Mouse (Mus musculus) CD8-positive naive resting alpha-beta T cell, adult 2 months (primary cell): ENCODE measurements around the gene Taar9.
"Not testable (repeated sequence)": the region's sequence is repeated elsewhere in the genome, so short reads cannot be mapped to it uniquely, and the experiment has no call there.

Source experiments
- DNase-seq, 2 experiments: peaks; one replicate each; pipeline ENCODE4 v3.0.0; 2022; ENCODE audit warnings: low read depth in 2 of 2, low spot score in 2 of 2

Taar9 gene

GRCm38 (mm10) chr10:24080166-24080565 is 29.2 kb downstream of the Taar9 start:
- DNase-seq = no peak

- DNase-seq = not testable (repeated sequence)
These were observed 33.1 kb downstream of the Taar9 start, which contains the start of gene Taar8a for GRCm38 (mm10) chr10:24076200-24076599. Gene Taar8a (plus strand): TSS chr10:24076500.

DNA sequence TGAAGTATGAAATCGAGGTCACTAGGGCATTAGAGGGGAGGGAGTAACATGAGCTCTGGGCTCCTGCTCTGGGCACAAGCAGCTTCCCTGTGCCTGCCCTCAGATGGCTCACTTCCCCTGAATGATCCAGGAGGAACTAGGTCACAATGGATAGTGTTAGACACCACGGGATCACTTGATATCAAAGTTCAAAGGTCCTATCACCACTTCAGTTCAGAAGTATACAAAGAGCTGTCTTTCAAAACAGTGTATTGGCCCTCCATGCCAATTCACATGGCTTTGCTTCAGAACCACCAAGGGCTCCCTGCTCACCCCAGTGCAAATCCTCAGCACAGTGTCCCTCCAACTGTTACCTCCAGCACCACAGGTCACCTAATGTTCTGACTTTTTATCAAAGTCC is 34.6 kb downstream of the Taar9 start:
- DNase-seq = not testable (repeated sequence)

DNA sequence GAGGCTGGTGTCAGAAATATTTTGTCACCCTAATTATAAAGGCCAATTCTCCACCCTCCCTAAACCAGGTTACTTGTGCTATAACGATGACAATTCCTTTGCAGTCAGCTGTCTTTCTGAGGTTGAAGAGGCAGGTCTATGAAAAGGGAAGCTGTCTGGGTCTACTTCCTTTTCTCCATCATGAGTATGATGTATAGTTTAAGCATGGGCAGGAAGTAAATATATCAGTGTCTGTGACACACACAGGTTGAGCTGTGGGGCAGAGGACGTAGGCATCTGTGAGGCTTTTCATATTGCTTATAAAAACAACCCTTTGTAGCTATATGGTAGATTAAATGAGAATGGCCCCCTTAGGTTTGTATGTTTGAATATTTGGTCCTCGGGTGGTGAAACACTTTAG is 50.3 kb downstream of the Taar9 start:
- no peak for DNase-seq
